Mouse (Mus musculus) myocyte (in vitro differentiated cells): Measurements from ENCODE around the gene Atp5g2. TPM values are rescaled to one million over a fixed set of nuclear protein-coding genes. Genes with fewer than 3 reads are reported as not detected.

Experiments
- H3K27me3 ChIP-seq: one replicate; pipeline ENCODE4 v1.6.1; 2011; ENCODE audit not compliant: control insufficient read depth, insufficient read depth, insufficient read length
- H3K36me3 ChIP-seq: one replicate; pipeline ENCODE4 v1.6.1; 2011; ENCODE audit not compliant: control insufficient read depth, insufficient read depth
- H3K4me2 ChIP-seq: one replicate; pipeline ENCODE4 v1.6.1; 2011; ENCODE audit warnings: low read depth, control low read depth
- H3K4me3 ChIP-seq: one replicate; pipeline ENCODE4 v1.5.1; 2011; ENCODE audit warnings: mild to moderate bottlenecking, control low read depth, moderate library complexity
- H3K79me2 ChIP-seq: one replicate; pipeline ENCODE4 v1.6.1; 2011; ENCODE audit not compliant: control insufficient read depth, insufficient read depth
- H3ac ChIP-seq: one replicate; pipeline ENCODE4 v1.6.1; 2011; ENCODE audit not compliant: control insufficient read depth, insufficient read length
- CEBPB ChIP-seq: IDR thresholded peaks from 2 replicates; pipeline ENCODE4 v1.6.1; 2011; ENCODE audit warnings: mild to moderate bottlenecking, moderate library complexity; ENCODE audit not compliant: poor library complexity, insufficient read depth, severe bottlenecking
- E2F4 ChIP-seq: IDR thresholded peaks from one replicate; pipeline ENCODE4 v1.6.1; 2011; ENCODE audit warnings: mild to moderate bottlenecking, control low read depth, moderate library complexity; ENCODE audit not compliant: insufficient read depth
- MAX ChIP-seq: IDR thresholded peaks from one replicate; pipeline ENCODE4 v1.6.1; 2011; ENCODE audit warnings: low read depth, mild to moderate bottlenecking, control low read depth
- MYOD1 ChIP-seq, 3 experiments: IDR thresholded peaks; one replicate each; pipeline ENCODE4 v1.6.1; 2011; ENCODE audit warnings: control low read depth in 2 of 3, low read depth in 2 of 3, mild to moderate bottlenecking in 2 of 3, moderate library complexity in 1 of 3; ENCODE audit not compliant: insufficient read length in 2 of 3, control insufficient read depth in 1 of 3
- MYOG ChIP-seq, 3 experiments: IDR thresholded peaks; one replicate each; pipeline ENCODE4 v1.6.1; 2011; ENCODE audit warnings: control low read depth in 2 of 3, low read depth in 2 of 3, mild to moderate bottlenecking in 2 of 3; ENCODE audit not compliant: insufficient read length in 2 of 3, control insufficient read depth in 1 of 3, insufficient read depth in 1 of 3
- POLR2A ChIP-seq: IDR thresholded peaks from one replicate; pipeline ENCODE4 v1.6.1; 2011; ENCODE audit warnings: low read depth, mild to moderate bottlenecking, control low read depth, moderate library complexity; ENCODE audit not compliant: insufficient read length
- POLR2AphosphoS2 ChIP-seq: IDR thresholded peaks from one replicate; pipeline ENCODE4 v1.6.1; 2011; ENCODE audit warnings: low read depth, control low read depth; ENCODE audit not compliant: insufficient read length
- REST ChIP-seq: IDR thresholded peaks from one replicate; pipeline ENCODE4 v1.6.1; 2011; ENCODE audit warnings: mild to moderate bottlenecking, control low read depth, moderate library complexity; ENCODE audit not compliant: insufficient read depth, insufficient read length
- SRF ChIP-seq: IDR thresholded peaks from one replicate; pipeline ENCODE4 v1.6.1; 2011; ENCODE audit warnings: low read depth; ENCODE audit not compliant: control insufficient read depth, insufficient read length
- TCF12 ChIP-seq: IDR thresholded peaks from one replicate; pipeline ENCODE4 v1.6.1; 2011; ENCODE audit warnings: mild to moderate bottlenecking, control low read depth; ENCODE audit not compliant: poor library complexity, insufficient read depth, severe bottlenecking
- TCF3 ChIP-seq: IDR thresholded peaks from one replicate; pipeline ENCODE4 v1.6.1; 2011; ENCODE audit warnings: low read depth, control low read depth; ENCODE audit not compliant: insufficient read length
- USF1 ChIP-seq: IDR thresholded peaks from one replicate; pipeline ENCODE4 v1.6.1; 2011; ENCODE audit warnings: low read depth, mild to moderate bottlenecking, control low read depth, moderate library complexity
- polyA plus RNA-seq: library from polyadenylated mRNA; unstranded; fragments of >200 nt; fragmentation: generic; extraction: Trizol; gene quantifications from one replicate; pipeline ENCODE4 v1.2.1, GENCODE M21; 2012; ENCODE audit warnings: missing spikeins

The Atp5g2 gene
- polyA plus RNA-seq, 1 experiment = 947 TPM

DNA sequence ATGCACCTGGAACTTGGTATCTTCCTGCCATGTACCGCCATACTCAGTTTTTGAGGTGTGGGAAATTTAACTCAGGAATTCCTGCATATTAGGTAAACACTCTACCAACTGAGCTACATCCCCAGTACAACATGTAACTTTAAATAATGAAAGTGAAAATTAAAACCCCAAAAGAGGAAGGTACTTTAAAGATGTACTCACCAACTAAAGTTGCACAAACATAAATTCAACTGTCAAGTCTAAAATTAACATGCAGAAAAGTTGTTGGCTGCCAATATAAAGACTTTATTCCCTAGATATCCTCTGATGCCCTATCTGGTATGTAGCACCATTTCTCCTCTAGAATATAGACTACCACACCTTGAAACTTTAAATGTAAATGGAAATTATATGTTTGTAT, 54.5 kb downstream of the Atp5g2 start:
- no peak overlapping the region for H3K4me2 ChIP-seq
- peaks cover 97% of the 10 kb centered on the region for H3K79me2 ChIP-seq
- TF ChIP-seq POLR2A (no peak), E2F4 (no peak), MYOD1 (IDR thresholded peaks at IDR 0.05; ENCODE audit: control insufficient read depth in 1 of 3, insufficient read length in 2 of 3, low read depth in 2 of 3) (no peak), CEBPB (no peak), POLR2AphosphoS2 (no peak)
- H3K36me3 ChIP-seq = peaks cover 6% of the 10 kb centered on the region
- H3ac ChIP-seq = no peak overlapping the region
- no peak overlapping the region for H3K4me3 ChIP-seq
- H3K27me3 ChIP-seq = no peaks in the 10 kb centered on the region

DNA sequence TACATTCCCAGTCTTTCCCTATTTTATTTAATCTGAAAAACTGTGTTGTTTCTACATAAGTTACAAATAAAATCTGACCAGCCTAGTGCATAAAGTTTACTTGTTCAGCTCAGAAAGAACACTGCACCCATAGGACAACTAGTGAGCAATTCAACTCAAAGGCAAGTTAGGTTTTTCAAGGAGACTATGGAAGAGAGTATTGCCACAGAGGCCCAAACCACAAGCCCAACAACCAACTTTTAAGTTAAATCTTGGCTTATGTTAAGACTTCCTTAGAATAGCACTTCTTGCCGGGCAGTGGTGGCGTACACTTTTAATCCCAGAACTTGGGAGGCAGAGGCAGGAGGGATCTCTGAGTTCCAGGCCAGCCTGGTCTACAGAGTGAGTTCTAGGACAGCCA, 56.0 kb downstream of the Atp5g2 start:
- no peak for TF ChIP-seq MYOG (IDR thresholded peaks at IDR 0.05; ENCODE audit: control insufficient read depth in 1 of 3, insufficient read depth in 1 of 3, insufficient read length in 2 of 3, low read depth in 2 of 3)
- no peak for TF ChIP-seq POLR2AphosphoS2
- no peak for TF ChIP-seq TCF3
- TF ChIP-seq TCF12 = no peak
- no peak for TF ChIP-seq USF1
- no peak for TF ChIP-seq MYOD1 (IDR thresholded peaks at IDR 0.05; ENCODE audit: control insufficient read depth in 1 of 3, insufficient read length in 2 of 3, low read depth in 2 of 3)
- TF ChIP-seq CEBPB = no peak
- TF ChIP-seq SRF = no peak
- TF ChIP-seq E2F4 = no peak
- TF ChIP-seq MAX = no peak
- no peak for TF ChIP-seq REST
- no peak for TF ChIP-seq POLR2A

DNA sequence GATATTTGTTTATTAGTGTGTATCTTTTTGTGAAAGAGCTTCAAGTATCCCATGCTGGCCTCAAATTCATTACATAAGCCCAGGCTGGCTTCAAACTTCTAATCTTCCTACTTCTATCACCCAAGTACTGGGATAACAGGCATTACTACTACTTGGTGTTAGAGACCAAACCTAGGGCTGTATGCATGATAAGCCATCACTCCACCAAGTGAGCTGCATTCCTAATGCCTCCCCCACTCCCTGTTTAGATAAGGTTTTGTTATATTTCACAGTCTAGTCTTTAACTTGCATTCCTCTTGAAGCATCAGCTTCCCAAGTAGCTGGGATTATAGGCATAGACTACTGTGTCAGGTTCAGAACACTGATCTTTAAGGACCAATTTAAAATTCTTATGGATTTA, 57.9 kb downstream of the Atp5g2 start:
- Histone ChIP-seq H3ac (no peak overlapping the region), H3K36me3 (peaks cover 6% of the 10 kb centered on the region), H3K27me3 (no peaks in the 10 kb centered on the region), H3K4me3 (no peak overlapping the region), H3K79me2 (peaks cover 99% of the 10 kb centered on the region), H3K4me2 (no peak overlapping the region)
- no peak for TF ChIP-seq MAX
- no peak for TF ChIP-seq E2F4
- no peak for TF ChIP-seq POLR2AphosphoS2
- TF ChIP-seq MYOD1 (IDR thresholded peaks at IDR 0.05; ENCODE audit: control insufficient read depth in 1 of 3, insufficient read length in 2 of 3, low read depth in 2 of 3) = no peak
- no peak for TF ChIP-seq USF1
- no peak for TF ChIP-seq POLR2A
- no peak for TF ChIP-seq CEBPB
- no peak for TF ChIP-seq SRF
- TF ChIP-seq MYOG (IDR thresholded peaks at IDR 0.05; ENCODE audit: control insufficient read depth in 1 of 3, insufficient read depth in 1 of 3, insufficient read length in 2 of 3, low read depth in 2 of 3) = no peak
- TF ChIP-seq TCF12 = no peak
- TF ChIP-seq REST = no peak
- TF ChIP-seq TCF3 = no peak

More for the DNA sequence above, 56.0 kb downstream of the Atp5g2 start:
- H3K79me2 ChIP-seq = peaks cover 98% of the 10 kb centered on the region
- no peak overlapping the region for H3K4me2 ChIP-seq
- no peak overlapping the region for H3ac ChIP-seq
- H3K36me3 ChIP-seq = peaks cover 6% of the 10 kb centered on the region
- no peaks in the 10 kb centered on the region for H3K27me3 ChIP-seq
- H3K4me3 ChIP-seq = no peak overlapping the region

DNA sequence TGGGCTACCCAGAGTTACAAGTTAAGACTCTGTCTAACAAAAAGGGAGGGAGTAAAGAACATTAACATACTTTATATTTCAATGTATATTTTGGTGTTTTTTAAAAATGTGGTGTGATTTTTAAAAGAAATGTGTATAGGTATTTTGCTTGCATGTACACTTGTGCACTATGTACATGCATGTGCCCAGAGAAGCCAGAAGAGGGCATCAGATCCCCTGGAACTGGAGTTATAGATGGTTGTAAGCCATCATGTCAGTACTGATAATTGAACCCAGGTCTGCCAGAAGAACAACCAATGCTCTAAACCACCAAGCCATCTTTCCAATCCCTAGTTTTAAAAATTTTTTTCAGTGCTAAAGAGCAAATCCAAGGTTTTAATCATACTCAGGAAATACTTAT, 59.2 kb downstream of the Atp5g2 start:
- Histone ChIP-seq H3ac (no peak overlapping the region), H3K36me3 (peaks cover 6% of the 10 kb centered on the region), H3K4me3 (no peak overlapping the region), H3K4me2 (no peak overlapping the region), H3K79me2 (peaks cover 89% of the 10 kb centered on the region), H3K27me3 (no peaks in the 10 kb centered on the region)
- TF ChIP-seq MYOG (IDR thresholded peaks at IDR 0.05; ENCODE audit: control insufficient read depth in 1 of 3, insufficient read depth in 1 of 3, insufficient read length in 2 of 3, low read depth in 2 of 3) (no peak), REST (no peak), MAX (no peak), SRF (no peak), MYOD1 (IDR thresholded peaks at IDR 0.05; ENCODE audit: control insufficient read depth in 1 of 3, insufficient read length in 2 of 3, low read depth in 2 of 3) (no peak), USF1 (no peak), TCF12 (no peak), POLR2AphosphoS2 (no peak), TCF3 (no peak), E2F4 (no peak), POLR2A (no peak)

Other genes with a start within 250 kb of the Atp5g2 start
- 0.32 TPM for gene Amhr2, start 227.0 kb downstream of the Atp5g2 start, polyA plus RNA-seq
- 92.9 TPM for gene Prr13, start 213.3 kb downstream of the Atp5g2 start, polyA plus RNA-seq
- 892 TPM for gene Pcbp2, start 201.8 kb downstream of the Atp5g2 start, polyA plus RNA-seq
- gene Gm10337, start 168.6 kb downstream of the Atp5g2 start, polyA plus RNA-seq = not detected
- gene Map3k12, start 155.3 kb downstream of the Atp5g2 start, polyA plus RNA-seq = 5.9 TPM
- gene Tarbp2, start 154.2 kb downstream of the Atp5g2 start, polyA plus RNA-seq = 76.2 TPM
- gene Npff, start 147.4 kb downstream of the Atp5g2 start, polyA plus RNA-seq = 0.84 TPM
- gene Gm28047, start 47.3 kb downstream of the Atp5g2 start, polyA plus RNA-seq = not detected
- gene Atf7, start 46.9 kb downstream of the Atp5g2 start, polyA plus RNA-seq = 33.7 TPM
- 117 TPM for gene Calcoco1, start 49.8 kb upstream of the Atp5g2 start, polyA plus RNA-seq
- 5.8 TPM for gene Hoxc13, start 248.8 kb upstream of the Atp5g2 start, polyA plus RNA-seq